Mouse (Mus musculus) heart, adult 2 months (tissue): ENCODE data around the gene Mta1.

Source experiments
- EP300 ChIP-seq: fragments of 200-500 bp; IDR thresholded peaks from 2 replicates; pipeline ENCODE4 v1.6.1; 2011; ENCODE audit warnings: low read depth, low read length, control low read depth; ENCODE audit not compliant: insufficient read depth
- POLR2A ChIP-seq: fragments of 200-500 bp; IDR thresholded peaks from 2 replicates; pipeline ENCODE4 v1.6.1; 2011; ENCODE audit warnings: mild to moderate bottlenecking, low read depth, low read length, control low read depth; ENCODE audit not compliant: insufficient read depth

- TF ChIP-seq EP300 (no peak), POLR2A (no peak)
These were observed 9.0 kb upstream of the Mta1 start for GRCm38 (mm10) chr12:113089107-113089506.
